Mouse (Mus musculus): Measurements from ENCODE around the gene Ugt1a10.
"Not testable (repeated sequence)": the region's sequence is repeated elsewhere in the genome, so short reads cannot be mapped to it uniquely, and the experiment has no call there.

GRCm38 (mm10) chr1:88172190-88172589 lies 117.0 kb downstream of the Ugt1a10 start:
- not testable (repeated sequence) for TF ChIP-seq GATA1 (IDR thresholded peaks at IDR 0.05; ENCODE audit: borderline replicate concordance, low read length); FLI1 (IDR thresholded peaks at IDR 0.05; ENCODE audit: low read length)

Measured in megakaryocyte, embryonic 14.5 days (primary cell).